Mouse (Mus musculus): ENCODE data around the gene Csk.

Gene Csk

DNA sequence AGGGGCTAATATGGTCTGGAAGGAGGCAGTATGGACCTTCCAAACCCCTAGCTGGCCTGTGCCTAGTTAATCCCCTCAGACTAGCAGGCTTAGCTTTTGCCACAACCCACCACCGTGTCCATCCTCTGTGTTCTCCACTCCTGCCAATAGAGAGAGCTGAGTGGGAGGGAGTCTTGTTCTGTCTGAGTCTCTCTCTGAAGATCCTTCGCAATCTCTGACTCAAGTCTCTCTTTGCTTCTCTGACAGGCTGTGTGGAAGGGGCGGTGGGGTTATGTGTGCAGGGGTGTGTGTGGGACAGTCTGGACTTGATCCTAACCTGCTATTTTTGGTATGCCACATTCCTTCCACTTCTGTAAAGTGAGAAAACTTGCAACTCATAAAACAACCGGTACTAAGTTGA, 48.6 kb downstream of the Csk start:
- no peak for DNase-seq (ENCODE audit: low read depth, low spot score)

DNA sequence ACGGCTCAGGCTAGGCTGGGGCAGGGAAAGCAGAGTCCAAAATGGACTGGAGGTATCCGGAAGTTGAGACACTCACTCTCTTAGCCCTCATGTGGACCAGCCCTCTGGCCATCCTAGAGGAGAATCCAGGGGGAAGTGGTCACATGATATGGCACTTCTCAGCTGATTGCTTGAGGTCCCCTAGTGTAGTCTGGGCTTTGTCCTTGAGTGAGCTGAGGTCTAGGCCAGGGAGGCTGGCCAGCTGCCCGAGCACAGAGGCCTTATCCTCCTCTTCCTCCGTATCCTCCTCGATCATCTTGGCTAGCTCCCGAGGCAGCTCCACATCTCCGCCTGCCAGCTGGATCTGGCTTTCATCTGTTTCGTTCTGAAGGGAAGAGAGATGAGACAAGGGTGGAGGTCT, 51.3 kb downstream of the Csk start:
- no peak for DNase-seq (ENCODE audit: low read depth, low spot score)

DNA sequence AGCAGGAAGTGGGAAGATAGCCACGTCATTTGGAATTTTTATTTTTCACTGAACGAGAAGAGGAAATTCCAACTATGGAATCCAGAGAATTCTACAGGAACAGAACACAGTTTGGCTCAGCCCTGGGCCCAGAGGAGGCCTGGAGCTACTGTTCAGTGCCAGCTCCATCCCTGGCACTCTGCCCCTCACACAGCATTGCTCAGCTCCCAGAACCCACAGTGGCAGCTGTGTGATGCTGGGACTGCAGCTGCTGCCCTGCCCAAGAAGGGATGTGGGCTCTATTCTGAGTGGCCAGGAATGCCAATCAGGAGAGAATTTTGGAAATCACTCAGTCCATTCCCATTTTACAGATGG, 52.1 kb downstream of the Csk start:
- DNase-seq (ENCODE audit: low read depth, low spot score), result no peak

DNA sequence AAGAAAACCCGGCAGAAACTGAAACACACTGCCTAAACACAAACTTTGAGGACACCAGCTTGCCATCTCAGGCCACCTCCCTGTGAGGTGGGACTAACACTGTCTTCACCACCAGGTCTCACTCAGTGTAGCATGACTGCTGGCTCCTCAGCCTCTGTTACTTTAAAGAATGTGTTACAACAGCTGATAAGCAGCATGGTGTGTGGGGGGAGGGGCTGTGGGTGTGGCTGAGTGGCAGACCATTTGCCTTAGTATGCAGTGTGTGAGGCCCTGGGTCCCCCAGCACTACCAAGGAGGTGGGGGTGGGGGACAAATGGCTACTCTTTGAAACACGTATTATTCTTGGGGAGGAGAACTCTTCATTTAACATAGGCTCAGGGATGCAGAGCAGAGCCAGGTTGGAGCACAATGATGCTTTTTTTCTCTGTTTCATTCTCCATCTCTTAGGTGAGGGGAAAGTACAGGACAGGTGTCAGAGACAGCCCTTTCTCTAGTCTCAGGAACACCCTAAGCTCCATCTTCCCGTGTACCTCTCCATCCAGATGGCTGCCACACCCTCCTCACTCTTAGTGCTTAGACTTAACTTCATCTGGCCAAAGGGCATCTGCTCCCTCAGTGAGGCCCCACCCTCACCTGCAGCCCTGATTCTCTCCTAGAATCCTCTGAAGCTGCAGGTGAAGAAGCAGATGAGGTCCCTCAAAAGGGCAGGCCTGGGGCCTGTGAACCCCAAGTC, 52.6 kb downstream of the Csk start:
- DNase-seq (ENCODE audit: low read depth, low spot score), result peak; percentile 26

DNA sequence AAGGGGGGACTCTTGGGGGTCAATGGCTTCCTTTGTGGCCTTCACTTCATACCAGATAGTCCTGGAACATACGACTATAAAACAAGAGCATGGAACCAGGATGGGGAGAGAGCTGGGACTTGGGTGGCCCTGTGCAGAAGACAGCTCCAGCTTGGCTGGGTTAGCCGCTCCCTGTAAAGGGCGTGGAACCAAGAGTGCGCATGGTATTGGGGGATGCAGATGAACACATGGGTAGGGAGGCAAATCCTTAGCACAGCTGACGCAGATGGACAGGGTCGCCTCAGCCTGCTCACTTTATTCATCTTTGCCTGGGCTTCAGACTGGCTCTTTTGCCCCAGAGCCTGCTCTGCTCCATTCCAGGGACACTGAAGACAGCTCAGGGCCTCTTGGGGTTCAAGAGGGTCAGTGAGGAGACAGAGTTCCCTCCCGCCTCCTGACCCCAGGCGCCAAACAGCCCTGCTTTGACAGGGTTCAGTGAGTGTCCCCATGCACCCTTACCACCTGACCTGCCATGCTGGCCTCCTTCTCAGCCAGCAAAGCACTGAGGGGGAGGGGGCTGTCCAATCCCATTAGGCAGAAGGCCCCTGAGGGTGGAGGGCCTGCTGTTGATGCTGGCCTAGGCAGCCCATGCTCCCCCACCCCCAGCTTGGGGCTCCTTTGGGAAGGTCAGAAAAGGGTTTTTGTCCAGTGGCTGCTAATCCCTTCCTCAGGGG, 54.4 kb downstream of the Csk start:
- DNase-seq (ENCODE audit: low read depth, low spot score), result no peak

DNA sequence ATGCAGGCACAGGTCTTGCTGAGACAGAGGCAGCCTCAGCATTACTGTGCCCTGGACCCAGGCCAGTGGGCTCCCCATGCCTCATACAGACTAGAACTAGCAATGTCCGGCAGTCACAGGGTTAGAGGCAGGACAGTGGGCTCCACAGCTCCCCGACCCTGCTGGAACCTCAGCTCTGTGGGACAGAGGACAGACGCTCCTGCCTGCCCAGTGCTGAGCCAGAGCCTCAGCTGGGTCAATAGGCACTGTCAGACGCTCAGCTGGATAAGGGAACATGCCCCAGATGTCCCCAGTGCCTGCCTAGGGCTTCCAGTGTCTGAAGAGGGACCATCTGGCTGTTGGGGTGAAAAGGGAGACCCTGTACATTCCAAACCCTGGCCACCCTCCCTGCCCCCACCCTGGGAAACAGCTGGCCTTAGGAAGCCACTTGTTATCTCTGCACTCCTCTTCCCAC, 55.5 kb downstream of the Csk start:
- no peak for DNase-seq (ENCODE audit: low read depth, low spot score)

DNA sequence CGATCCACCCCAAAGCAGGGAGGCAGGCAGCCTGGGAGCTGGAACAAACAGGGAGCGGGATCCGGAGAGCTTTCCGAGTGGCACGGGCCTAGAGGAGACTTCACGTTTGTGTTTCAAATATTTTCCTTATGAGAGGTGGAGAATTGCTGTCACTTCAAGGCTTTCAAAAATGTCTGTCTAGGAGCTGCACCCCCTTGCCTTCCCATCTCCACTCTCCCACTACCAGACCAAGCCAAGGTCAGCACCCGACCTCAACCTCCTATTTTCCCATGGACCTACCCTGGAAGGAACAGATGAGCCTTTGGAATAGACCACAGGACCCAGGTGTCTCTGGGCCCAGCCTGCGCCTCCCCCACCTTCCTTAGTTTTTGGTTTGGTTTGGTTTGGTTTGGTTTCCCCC, 56.2 kb downstream of the Csk start:
- DNase-seq (ENCODE audit: low read depth, low spot score), result no peak

DNA sequence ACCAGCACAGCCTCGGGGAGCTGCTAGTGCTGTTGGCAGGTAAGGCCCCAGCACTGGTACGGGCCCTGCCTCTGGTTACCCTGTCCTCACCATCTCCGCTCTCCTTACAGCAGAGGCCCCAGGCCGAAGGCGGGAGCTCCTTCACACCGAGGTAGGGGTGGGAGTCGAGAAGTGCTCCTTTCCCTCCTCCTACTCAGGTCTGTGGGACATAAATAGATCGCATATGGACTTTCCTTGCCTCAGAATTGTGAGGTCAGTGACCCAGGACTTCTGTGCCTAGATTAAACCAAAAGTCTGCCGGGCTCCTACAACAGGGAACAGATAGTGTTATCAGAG, 59.3 kb downstream of the Csk start:
- no peak for DNase-seq (ENCODE audit: low read depth, low spot score)

DNA sequence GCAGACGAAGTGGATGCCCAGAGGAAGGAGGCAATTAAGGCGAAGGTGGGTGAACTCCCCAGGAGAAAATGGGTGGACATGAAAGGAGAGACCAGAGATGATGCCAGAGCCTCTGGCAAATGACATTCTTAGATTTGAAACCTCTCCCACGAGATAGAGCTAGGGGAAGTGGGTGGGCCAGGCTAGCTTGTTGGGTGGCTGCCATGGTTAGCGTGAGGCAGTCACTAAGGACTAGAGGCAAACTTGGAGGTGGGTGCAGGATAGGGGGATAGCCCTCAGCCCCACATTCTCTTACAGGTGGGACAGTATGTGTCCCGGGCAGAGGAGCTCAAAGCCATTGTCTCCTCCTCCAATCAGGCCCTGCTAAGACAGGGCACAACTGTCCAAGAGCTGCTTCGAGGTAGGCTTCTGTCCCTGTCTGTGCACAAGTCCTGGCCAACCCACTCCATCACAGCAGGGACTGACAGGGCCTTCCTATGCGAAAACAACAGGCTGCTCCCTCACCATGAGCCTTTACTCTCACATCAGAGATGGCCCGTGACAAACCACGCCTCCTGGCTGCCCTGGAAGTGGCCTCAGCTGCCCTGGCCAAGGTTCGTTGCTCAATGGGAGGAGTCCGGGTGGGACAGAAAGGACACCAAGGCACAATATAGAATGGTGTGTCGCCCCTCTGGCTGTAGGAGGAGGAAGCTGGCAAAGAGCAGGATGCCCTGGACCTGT, 59.8 kb downstream of the Csk start:
- DNase-seq (ENCODE audit: low read depth, low spot score), result no peak

DNA sequence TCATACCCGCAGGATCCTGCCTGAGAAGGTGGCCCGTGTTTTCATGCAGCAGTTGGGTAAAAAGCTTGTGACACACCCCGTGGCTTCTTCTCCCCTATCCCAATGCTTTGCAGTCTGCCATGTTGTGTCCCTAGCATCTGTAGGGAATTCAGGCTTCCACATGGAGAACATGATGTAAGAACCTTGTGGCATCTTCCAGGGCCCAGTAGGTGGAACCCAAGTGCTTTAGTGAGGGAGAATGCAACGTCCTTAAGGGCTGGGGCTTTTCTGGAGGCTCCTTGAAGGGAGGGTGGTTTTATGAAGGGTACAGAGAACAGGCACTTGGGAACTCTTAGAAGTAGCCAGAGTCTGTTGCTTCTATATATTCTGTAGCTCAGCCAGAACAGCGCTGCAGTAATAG, 62.7 kb downstream of the Csk start:
- no peak for DNase-seq (ENCODE audit: low read depth, low spot score)

DNA sequence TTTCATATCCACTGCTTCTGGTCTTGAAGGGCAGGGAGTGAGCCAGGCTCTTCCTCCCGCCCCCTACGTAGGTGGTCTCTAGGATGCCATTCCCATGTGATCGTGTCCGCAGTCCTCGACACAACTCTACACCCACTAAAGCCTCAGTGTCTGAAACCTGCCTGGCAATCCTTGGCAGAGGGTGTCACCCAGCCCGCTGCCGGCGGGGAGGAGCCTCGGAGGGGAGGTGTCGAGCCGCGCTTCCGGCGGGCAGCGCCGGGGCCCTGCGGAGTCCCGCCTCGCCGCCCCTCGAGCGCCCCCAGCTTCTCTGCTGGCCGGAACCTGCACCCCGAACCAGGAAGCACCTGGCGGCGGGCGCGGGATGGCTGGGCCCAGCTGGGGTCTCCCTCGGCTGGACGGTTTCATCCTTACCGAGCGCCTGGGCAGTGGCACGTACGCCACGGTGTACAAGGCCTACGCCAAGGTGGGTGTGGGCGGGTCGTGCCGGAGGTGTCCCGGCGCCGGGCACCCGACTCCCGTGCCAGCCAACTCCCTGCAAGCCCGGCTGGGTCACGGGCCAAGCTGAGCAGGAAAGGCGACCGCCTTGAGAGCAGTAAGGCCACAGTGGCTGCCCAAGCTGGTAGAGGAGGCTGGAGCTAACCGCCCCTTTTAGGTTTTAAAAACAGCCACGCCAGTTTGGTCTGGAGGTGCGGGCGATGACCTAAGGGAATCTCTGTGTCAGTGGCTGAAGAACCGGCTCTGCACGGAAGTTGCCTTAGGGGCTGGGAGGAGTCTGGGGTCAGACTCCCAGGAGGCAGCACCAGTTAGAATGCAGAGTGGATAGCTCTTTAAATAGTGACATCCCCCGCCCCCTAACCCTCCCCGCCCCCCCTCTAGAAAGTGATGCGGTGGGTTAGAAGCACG, 64.0 kb downstream of the Csk start, which contains the start of gene Ulk3:
Gene Ulk3 (plus strand): TSS at position 229 of the 903 bp plus-strand sequence.
- peak; percentile 52 for DNase-seq (ENCODE audit: low read depth, low spot score)

DNA sequence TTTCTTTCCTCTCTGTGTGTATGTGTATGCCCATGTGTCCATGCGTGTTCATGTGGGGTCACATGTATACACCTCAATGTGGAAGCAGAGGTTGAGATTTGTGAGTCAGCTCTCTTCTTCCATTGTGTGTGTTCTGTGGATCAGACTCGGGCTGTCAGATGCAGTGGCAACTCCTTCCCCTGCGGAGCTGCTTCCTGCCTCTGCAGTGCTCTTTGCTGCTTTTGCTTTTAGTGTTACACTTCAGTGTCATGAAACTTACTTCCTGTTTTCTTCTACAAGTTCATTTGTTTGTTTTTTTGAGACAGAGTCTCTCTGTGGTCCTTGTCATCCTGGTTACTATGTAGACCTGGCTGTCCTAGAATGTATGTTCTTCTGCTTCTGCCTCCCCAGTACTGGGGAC, 68.4 kb downstream of the Csk start:
- no peak for DNase-seq (ENCODE audit: low read depth, low spot score)

DNA sequence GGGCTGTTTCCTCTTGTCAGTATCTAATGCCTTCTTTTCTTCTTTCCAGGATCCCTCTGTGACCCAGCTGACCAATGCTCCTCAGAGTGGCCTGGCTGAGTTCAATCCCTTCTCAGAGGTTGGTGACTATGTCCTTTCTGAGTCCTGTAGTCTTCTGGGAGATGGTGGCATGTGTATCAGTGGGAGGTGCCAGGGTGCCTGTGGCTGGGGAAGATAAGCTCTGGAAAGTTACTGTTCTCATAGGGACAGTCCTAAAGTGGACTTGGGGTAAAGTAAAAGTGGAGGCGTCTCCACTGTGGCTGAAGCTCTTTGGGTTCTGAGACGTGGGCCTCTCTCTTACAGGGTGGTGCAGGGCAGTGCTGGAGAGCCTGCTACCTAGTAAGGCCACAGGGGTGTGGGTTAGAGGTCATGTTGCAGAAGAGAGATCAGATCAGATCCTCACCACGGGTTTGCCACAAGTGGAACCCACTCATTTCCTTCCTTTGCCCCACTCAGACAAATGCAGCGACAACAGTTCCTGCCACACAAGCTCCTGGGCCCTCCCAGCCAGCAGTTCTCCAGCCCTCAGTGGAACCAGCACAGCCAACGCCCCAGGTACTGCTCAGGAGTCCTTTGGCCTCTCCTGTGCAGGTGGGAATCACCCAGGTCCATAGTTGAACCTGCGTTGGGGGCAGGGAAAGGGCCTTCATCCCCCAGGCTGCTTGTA, 76.1 kb downstream of the Csk start:
- DNase-seq (ENCODE audit: low read depth, low spot score), result no peak

All from forelimb bud, embryonic 11.5 days (tissue).